Mouse (Mus musculus) adrenal gland, postnatal 25 days (tissue): ENCODE results near the gene Tspan18. TPM values are rescaled to one million over a fixed set of nuclear protein-coding genes. Genes with fewer than 3 reads are reported as not detected.

Experiments
- DNase-seq: peaks from one replicate; pipeline ENCODE4 v3.0.0; 2021; ENCODE audit warnings: mixed read lengths
- total RNA-seq: library from RNA; stranded (reverse); gene quantifications from 2 replicates; pipeline ENCODE4 v1.2.3, GENCODE M21; 2021

Tspan18 gene
- total RNA-seq, 1 experiment from 2014 or later: 55.1 TPM

DNA sequence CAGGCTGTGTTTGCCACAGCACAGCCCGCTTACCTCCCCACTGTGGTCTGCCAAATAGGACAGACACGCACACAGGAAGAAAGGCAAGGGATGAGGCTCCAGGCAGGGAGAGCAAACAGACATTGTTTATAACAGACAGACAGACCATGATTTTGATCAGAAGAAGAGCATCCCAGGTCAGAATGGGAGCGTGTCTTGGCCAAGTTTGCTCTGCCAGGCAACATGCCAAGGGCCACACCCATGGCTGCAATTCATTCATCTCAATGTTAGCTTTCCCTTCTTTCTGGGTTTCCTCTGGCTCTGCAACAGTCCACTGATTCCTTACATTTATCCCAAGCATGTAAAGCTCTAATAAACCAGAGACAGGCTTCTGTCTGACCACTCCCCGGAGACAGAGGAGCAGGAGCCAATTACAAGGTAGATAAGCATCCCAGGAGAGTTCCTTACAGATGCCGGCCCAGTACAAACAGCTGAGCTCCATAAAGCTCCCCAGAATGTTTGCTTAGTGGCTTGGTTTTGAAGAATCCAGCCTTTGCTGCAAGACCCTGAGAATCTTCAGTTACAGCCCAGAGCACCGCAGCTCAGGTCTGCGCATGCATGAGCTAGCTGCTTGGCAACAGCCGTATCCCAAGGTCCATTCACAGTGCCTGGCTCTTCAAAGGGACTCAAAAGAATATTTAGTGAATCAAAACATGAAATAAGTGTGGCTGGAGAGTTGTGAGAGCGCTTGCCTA is 5.2 kb upstream of the Tspan18 start:
- peak; percentile 26 for DNase-seq

DNA sequence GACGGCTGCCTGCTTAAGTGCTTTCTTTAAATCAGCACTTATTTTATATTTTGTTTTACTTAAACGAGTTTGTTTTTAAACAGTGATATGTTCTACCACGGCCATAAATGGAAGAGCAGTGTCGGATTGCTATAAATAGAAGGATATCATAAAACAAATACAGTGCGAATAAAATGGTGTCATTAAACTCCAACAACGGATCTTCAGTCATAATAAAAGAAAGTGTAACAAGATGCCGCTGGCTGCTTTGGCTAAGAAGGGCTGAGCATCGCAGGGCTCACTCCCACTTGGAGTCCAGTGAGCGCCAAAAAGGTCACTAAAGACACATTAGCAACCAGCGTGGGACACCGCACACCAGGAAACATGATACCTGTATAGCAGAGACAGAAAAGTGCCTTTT is 1.7 kb upstream of the Tspan18 start:
- no peak for DNase-seq

DNA sequence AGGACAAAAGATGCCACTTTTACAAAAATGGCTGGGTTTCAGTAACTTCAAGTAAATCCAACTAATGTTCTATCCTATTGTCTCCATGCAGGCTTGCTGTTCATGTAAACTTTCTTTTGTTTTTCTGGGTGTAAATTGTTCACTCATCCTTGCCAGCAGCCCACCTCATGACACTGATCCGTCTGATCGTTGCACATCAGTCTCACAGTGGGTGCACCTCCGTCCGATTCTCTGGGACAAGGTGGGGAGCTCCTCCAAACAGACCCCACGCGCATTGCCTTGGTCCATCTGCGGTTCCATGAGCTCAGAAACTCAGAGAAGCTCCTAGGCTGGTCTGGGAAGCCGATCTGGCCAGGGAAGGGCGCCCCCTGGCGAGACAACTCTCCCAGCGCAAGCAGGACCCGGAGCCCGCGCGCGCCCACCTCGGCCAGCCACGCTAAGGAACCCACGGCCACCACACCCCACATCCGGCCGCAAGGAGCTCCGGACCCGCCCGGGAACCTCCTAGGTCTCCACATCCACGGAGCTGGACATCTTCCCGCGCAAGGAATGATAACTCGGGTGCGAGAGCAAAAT is 976 bp downstream of the Tspan18 start:
- DNase-seq: peak; percentile 94

DNA sequence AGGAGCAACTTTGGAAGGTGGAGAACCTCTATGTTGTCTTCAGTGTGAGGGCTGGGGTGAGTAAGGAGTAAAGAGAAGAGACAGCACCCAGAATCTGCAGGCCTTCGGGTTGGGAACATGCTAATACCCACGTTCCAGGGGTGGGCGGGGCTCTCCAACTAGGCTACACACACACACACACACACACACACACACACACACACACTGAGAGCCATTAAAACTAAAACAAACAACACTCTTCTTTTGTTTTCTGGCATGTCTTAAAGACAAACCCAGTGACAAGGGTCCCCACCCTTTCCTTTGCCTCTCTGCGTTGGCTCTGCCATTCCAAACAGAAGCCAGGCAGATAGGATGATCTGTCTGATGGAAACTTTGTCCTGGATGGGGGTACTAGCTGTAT is 2.0 kb downstream of the Tspan18 start:
- peak; percentile 19 for DNase-seq

DNA sequence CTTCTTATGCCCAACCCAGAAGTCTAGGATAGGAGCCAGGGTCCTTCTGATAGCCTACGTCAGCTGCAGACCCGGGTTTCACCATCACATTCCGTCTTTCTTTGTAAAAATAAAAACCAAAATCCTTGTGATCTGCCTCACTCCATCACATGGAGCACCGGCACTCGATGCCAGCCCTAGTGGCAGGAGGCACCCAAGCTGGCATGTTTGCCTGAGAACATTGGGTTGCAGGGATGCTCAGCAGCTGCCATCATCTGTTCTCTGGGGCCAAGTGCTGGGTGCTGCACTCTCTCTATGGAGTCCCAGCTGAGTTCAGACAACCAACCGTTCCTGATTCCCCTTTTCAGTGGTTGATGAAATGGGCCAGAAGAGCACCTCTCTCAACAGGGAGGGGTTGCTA is 3.2 kb downstream of the Tspan18 start:
- DNase-seq: no peak

DNA sequence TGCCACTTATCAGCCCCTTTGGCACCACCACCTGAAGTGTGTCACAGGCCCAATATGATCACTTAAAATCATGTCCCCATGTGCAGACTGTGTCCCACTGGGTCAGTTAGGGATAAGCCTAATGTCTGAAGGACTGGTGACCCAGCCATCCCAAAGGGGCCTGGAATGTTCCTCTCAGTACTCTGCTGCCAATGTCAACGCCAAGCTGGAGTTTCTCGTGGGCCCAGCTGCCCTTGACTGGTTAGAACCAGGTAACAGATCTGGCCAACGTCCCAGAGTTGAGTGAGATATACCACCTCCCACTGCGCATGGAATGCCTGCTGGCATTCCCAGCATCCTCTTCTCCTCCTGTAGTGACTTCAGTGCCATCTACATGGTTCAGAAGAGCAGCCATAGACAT is 5.2 kb downstream of the Tspan18 start:
- peak; percentile 23 for DNase-seq

DNA sequence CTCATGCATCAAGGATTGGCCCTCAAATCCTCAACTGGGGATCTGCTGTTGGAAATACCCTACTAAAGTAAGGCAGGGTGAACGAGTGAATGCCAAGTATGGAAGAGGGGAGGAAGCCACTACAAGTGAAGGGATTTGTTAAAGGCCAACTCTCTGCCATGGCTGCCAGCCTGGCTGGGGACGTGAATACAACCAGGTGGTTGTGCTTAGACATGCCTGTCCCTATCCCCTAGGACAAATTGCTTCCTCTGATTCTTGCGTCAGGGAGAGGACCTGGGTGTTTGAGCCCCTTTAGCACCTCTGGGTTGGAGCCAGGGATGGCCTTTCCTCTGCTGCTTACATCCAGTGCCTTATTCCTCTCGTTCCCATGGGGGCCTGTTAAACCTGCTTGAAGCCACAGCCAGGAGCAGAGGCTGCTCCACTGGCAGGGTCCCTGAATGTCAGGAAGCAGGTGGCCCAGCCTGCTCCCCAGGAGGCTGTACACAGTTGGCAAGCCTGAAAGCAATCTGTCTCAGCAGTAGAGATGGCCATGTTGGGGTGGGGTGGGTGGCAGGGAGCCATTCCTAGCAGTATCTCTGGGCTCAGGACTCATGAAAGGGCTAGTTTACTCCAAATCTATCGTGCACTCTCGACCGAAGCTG is 6.3 kb downstream of the Tspan18 start:
- peak; percentile 21 for DNase-seq

DNA sequence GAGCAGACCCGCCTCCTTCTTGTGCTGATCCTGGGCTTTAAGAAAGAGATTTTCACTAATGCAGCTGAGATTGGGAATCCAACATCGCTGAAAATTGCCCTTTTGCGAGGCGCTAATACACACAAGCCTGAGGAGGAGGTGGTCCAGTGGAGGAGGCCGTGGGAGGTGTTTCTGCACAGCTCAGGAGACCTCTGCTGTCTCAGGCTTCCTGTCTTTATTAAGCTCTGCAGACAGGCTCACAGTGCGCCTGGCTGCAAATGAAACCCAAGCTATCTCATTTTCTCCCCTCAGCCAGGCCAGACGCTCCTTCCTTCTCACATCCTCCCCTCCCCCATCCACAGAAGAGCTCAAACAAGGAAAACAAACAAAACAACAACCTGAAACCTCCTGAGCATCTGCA is 9.6 kb downstream of the Tspan18 start:
- DNase-seq: no peak

DNA sequence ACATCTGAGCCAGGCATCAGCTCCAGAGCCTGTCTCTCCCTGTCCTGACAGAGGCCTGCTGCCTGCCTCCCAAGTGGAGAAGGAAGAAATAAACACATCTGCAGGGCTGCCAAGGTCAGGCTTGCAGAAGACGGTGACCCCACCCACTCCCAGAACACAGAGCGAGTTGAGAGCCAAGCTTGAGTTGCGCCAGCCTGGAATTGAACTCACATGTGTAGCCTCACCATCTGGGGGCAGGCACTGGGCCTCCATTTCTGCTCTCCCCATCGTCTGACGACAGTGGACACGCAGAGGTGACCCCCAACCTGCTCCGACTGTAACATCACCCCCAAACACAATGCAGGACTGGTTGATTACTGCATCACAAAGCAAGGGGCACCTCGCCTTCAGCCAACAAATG is 12.4 kb downstream of the Tspan18 start:
- DNase-seq: peak; percentile 42

DNA sequence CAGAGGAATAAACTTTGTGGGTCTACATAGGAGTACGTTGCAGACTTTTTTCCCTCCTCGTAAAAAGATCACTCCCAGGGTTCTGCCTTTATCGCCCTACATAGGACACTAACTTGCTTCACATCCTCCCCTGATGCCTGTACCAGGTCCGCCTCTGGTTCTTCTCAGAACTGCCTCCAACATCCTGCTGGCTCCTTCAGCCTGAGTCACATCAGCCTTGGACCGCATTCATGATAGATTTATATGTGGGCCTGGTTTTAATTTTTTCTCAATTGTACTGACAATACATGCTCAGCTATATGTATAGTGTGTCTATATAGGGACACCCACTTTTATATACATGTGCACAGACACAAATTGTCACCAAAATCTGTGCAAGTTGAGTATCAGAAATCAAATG is 14.0 kb downstream of the Tspan18 start:
- no peak for DNase-seq

DNA sequence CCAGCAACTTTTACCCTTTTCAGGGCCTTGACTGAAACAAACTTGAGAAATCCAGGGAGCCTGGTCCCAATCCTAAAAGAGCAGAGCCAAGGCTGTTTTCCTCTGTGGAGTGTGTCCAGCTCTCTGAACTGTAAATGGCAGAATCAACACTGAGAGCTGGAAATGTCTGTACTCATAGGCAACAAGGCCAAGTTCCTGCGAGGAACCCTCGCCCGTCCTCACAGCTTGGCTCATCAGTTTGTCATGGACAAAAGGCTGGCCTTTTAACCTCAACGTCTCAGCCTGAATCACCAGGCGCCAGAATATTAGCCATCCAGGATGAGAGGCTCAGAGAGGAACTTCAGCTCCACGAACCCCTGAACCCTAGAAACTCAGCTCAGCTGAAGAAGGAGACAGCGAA is 14.7 kb downstream of the Tspan18 start:
- DNase-seq: peak; percentile 44

DNA sequence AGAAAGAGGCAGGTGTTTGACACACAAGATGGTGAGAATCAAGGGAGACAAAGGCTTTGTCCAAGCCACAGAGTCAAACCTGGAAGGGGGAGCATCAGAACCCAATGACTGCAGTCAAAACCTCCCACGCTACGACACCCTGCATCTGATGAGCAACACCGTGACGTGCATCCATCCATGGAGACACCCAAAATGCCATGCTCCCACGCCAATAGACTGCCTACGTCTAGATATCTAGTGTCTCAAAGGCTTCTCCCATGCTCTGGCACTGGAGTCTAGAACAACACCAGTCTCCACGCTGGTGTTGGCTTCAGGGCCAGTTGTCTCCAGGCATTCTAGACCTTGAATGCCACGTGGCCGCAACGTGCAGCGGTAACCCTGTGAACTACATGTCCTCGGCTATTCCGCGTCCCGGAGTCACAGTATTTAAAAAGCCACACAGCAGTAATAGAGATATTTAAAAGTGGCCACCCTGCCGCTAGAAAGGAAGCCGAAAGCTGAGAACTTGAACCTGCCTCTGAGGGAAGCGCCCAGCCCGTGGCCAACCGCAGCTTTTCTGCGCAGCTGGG is 15.4 kb downstream of the Tspan18 start:
- DNase-seq: no peak

DNA sequence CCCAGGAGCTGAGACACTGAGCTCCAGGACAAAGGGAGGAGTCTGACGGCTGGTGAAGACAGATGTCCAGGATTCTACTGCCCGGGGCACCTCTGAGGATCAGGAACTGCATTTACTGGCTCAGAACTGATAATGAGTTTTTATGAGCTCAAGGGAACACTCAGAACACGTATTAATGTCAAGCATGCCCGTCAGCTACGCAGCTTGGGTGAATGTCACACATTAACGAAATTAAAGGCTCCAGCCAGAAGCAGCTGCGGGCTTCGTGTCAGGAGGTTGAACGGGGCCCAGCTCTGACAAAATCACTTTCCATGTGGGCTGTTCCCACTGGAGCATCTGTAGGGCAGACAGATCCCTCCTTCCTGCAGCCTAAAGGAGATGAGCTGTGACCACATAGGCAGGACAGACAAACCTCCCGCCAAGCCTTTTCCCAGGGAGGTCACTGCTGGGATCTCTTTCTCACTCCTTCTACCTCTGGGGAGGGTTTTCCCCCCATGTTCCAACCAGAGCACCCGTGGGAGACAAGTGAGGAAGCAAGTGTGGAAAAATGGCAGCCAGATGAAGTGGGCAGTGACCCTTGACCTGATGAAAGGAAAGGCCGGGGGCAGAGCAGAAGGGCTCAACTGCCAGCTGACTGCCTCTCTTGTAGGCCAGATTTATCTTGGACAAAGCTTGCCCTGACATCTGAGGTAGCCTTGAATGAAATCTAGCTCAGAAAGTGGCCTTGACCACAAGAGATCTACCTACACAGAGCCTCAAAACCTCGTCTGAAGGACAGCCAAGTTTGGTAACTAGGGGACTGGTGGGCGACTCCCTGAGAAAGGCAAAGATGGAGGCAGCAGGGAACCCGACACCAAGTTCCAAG is 20.3 kb downstream of the Tspan18 start:
- DNase-seq: peak; percentile 31

DNA sequence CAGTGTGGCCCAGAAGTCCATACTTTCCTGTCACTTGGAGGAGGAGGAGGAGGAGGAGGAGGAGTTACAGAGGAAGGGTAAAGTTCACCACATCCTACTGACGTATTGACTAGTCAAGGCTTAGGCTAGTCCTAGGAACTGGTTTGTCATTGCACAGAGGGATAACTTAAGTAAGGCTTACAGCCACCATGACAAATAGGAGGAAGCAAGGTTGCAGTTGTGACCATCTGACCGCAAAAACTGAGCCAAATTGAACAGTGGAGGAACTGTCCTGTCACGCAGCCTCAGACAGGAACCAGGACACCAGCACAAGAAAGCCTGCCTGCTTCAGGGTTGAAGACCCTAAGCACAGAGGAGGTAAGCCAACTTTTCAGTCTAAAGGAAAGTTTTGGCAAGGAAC is 21.8 kb downstream of the Tspan18 start:
- DNase-seq: no peak

DNA sequence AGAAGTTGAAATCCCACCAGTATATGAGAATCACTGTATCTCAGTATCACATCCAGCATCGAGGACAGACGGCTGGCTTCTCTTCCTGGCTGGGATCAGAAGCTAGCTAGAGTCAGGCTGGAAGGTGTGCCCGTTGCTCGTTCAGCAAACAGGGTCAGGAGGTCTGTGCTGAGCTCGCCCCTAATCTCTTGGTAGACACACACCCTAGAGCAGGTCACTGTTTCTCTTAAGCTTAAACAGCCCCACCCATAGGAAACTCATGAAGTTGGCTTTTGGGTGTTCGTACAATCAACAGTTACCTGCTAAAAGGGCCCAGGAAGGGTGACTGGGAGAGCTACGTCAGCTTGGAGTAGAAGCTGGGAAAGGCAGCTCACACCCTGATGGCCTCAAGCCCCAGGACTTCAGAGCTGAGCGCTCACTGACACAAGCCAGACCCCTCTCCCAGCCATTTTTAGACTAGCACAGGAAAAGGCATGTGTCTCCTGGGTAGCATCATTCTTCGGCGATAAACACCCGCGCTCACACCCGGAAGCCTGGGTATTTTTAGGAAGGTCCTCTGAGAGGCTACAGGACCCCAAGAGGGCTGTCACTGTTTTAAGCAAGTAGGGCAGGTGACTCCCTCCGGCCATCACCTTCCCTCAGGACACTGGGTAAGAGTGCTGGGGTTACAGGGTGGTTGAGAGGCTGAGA is 24.4 kb downstream of the Tspan18 start:
- DNase-seq: no peak

DNA sequence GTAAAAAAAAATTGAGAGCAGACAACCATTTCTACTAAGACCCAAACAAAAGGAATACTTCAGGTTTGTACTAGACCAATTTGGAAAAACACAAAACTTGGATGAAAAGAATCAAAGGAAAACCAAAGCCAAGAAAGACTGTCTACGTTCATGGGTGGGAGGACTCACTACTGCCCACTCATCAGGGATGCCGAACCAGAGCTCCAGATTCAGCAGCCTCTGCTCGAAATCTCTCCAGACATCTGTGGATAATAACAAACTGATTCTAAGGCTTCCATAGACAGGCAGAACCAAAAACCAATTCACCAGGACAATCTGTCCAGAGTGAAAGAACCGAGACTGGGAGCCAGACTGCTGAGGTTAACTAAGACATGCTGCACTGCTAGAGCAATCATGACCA is 27.4 kb downstream of the Tspan18 start:
- DNase-seq: no peak

DNA sequence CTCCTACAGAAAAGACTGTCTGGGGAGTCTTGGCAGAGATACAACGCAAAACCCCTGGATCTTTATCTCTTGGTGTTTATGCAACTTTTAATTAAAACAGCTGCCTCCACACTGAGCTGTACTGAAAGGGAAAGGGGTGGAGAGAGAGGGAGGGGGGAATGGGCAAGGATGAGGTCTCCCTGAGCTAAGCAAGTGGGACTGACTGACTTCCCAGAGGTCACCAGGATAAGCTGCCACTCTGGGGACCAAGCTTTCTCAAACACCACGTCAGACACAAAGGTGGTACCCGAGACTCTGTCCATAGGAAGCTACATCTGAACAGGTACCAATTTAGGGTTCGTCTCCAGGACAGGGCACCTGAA is 30.1 kb downstream of the Tspan18 start:
- no peak for DNase-seq

DNA sequence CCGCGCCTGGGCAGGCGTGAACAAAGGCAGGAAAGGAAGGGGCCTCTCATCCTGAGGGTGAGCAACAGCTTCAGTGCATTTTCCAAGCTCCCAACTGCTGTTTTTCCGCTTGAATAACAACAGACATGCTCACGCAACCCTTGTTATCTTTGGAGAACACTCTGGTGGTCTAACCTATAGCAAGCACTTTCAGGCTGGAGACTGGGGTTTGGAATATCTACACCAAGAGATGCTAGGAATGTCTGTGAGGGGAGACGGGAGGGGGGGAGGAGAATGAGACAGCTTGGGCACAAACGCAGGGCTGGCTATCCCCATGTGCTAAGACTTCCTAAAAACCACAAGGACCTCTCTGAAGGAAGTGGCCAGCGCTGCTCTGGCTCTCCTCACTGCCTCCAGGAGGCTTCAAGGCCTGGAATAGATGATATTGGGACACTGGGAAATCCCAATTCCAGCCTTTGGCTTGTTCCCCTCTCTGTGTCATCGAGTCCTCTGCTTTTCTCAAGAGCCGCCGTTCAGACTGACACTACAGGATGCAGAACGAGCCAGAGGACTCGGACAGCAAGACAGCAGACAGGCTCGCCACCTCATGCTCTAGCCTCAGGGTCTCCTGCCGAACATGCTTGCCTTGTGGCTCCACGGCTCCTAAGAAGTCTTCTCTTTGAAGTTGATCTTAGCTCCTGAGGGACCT is 30.6 kb downstream of the Tspan18 start:
- DNase-seq: no peak

DNA sequence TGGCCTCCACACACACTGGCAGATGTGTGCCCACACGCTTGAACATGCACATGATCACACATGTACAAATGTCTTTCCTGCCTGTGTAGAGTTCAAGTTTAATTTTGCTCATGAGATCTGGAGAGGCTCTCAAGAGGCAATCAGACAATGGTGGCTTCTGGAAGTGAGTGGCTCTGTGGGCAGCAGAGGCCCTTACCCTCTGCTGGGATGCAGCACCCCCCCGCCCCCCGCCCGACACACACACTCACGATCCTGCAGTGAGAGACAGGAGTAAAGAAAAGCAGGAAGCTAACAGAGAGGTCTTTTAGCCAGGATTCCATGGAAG is 31.1 kb downstream of the Tspan18 start:
- DNase-seq: no peak

DNA sequence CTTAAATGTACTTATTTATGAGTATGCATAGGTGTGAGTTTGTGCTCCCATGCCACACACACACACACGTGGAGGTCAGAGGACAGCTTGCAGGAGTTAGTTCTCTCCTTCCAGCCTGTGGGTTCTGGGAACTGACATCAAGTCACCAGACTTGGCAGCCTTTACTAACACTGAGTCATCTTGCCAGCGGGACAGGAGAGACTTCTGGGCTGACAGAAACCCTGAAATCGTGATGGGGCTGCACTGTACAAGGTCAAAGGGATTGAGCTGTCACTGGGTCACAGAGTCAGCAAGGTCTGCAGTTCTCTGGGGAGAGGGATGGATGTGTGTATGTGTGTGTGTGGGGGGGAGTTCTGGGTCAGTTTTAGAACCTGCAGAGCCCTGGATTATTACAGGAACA is 36.6 kb downstream of the Tspan18 start:
- peak; percentile 75 for DNase-seq

DNA sequence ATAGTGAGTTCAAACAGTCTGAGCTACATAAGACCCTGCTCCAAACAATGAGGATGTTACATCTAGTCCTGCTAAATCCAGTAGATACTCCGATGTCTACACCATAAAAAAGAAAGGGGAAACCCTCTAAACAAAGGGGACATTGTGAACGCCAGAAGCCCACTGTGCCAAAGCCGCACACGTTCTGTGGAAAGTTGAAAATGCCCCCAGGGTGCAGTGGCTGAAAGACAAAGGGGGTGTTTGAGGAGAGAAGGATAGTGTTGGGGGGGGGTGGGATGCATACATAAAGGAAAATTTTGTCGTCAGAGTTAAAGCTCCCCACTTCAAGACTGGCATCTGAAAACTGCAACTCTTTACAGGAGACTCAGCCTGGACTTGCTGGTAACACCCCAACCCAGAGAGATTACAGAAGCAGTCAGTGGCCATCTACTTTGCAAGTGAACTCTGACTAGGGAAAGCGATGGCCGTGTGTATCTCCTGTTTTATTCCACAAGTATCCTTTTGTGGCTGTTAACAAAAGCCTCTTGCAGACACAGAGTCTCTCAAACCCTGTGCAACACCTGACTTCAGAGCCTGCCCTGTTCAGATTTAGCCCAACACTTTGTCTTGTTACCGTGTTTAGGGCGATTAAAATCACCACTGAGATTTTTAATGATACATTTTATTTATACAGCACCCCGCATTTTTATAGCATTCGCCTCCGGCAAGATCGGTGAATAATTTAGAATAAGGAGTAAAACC is 42.9 kb downstream of the Tspan18 start:
- no peak for DNase-seq
